Mouse (Mus musculus) erythroblast, adult 5-6 weeks (primary cell): ENCODE measurements around the gene Dync1i2. TPM values are rescaled to one million over a fixed set of nuclear protein-coding genes. Genes with fewer than 3 reads are reported as not detected.

Source experiments
- ATAC-seq: replicated peaks from 2 replicates; pipeline ENCODE4 v1.8.0; 2016; ENCODE audit warnings: moderate number of reproducible peaks, mild to moderate bottlenecking, moderate TSS enrichment, inconsistent platforms; ENCODE audit not compliant: poor library complexity, low FRiP score, severe bottlenecking
- total RNA-seq, 2 experiments: library from RNA; stranded (forward) in 1 of 2; stranded (reverse) in 1 of 2; fragments of 150-400 nt in 1 of 2; fragments of 200-764, 138-1000 nt in 1 of 2; gene quantifications; 2 replicates each; pipeline versions ENCODE4 v1.2.3 to v1.2.4; 2015 to 2017; ENCODE audit warnings: low replicate concordance in 2 of 2

Gene Dync1i2
- total RNA-seq, 2 experiments from 2014 or later = 42.7 to 50.0 TPM

DNA sequence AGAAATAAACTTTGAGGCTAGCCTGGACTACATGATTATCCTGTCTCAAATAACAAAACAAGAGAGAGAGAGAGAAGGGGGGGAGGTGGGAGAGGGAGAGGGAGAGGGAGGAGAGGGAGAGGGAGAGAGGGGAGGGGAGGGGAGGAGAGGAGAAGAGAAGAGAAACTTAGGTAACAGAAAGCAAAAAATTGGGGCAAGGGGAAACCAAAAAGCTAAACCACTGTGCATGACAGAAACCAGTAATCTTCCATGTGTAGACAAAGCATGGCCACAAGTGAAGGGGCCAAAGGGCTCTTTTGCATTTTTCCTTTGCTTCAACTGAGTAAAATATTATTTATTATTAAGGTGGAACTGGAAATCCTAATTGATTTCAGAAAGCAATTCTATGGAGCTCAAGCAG, 94.9 kb downstream of the Dync1i2 start:
- ATAC-seq = no peak

DNA sequence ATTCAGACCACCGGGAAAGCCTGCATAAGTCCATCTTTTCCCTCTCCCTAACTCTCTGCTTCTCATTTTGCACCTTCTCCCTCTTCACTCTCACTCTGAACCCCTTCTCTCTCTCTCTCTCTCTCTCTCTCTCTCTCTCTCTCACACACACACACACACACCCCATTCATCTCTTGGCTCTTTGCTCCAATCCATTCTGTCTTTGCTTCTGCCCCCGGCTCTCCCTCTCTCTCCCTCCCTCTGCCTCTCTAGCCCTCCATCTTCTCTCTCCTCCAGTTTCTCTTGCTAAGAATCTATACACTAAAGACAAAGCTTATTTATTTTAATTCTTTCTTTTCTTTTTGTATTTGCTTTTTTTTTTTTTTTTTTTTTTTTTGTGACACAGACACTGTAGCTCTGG, 98.2 kb downstream of the Dync1i2 start:
- ATAC-seq = no peak

DNA sequence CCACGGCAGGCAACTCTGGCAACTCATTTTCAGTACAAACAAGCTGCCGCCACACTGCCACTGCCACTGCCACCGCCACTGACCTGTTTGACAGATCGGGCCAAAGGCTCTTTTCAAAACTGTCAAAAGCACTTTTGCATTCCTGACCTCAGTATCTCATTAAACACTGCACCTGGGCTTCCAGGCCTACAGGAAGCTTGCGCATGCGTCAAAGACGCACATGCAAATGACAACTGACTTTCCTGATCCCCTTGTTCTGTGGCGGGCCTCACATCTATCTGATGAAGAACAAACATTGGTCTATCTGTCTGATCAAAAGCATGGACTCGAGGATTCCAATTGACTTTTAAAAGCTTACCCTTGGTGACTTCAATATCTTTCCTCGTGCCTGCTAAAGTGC, 100.6 kb downstream of the Dync1i2 start:
- no peak for ATAC-seq

Other genes with a start within 250 kb of the Dync1i2 start
- gene Dcaf17, start 156.4 kb upstream of the Dync1i2 start, total RNA-seq (2015; ENCODE audit: low replicate concordance) = 0.77 and 3.6 TPM in 2 replicates
- gene Dcaf17, start 156.4 kb upstream of the Dync1i2 start, total RNA-seq (2017; ENCODE audit: low replicate concordance) = 1.1 and 2.1 TPM in 2 replicates
- 7.9 and 11.1 TPM in 2 replicates for gene Mettl8, start 156.1 kb upstream of the Dync1i2 start, total RNA-seq (2015; ENCODE audit: low replicate concordance)
- gene Mettl8, start 156.1 kb upstream of the Dync1i2 start, total RNA-seq (2017; ENCODE audit: low replicate concordance) = 5.6 and 13.0 TPM in 2 replicates
- gene Cybrd1, start 93.8 kb upstream of the Dync1i2 start, total RNA-seq (2015; ENCODE audit: low replicate concordance) = not detected in 2 replicates
- not detected in 2 replicates for gene Cybrd1, start 93.8 kb upstream of the Dync1i2 start, total RNA-seq (2017; ENCODE audit: low replicate concordance)
- 5.8 and 11.5 TPM in 2 replicates for gene Slc25a12, start 156.0 kb downstream of the Dync1i2 start, total RNA-seq (2015; ENCODE audit: low replicate concordance)
- gene Slc25a12, start 156.0 kb downstream of the Dync1i2 start, total RNA-seq (2017; ENCODE audit: low replicate concordance) = 11.6 and 13.2 TPM in 2 replicates
- 35.3 and 48.4 TPM in 2 replicates for gene Hat1, start 177.3 kb downstream of the Dync1i2 start, total RNA-seq (2015; ENCODE audit: low replicate concordance)
- gene Hat1, start 177.3 kb downstream of the Dync1i2 start, total RNA-seq (2017; ENCODE audit: low replicate concordance) = 43.7 and 65.2 TPM in 2 replicates
- gene Metap1d, start 241.6 kb downstream of the Dync1i2 start, total RNA-seq (2015; ENCODE audit: low replicate concordance) = 1.3 and 6.3 TPM in 2 replicates
- gene Metap1d, start 241.6 kb downstream of the Dync1i2 start, total RNA-seq (2017; ENCODE audit: low replicate concordance) = 5.9 and 8.4 TPM in 2 replicates